Mouse (Mus musculus): Measurements from ENCODE around the gene Ppp1r14c. TPM values are rescaled to one million over a fixed set of nuclear protein-coding genes. Genes with fewer than 3 reads are reported as not detected.
A peak's percentile ranks its signal among the peaks of the same experiment; 100 is the strongest.

The Ppp1r14c gene
- polyA plus RNA-seq, 1 experiment = 0.38 TPM

GRCm38 (mm10) chr10:3345706-3346105 is 20.2 kb upstream of the Ppp1r14c start:
- 62% methylated on average over 5 of the region's 5 CpGs for WGBS
- no peak overlapping the region for H3K4me3 ChIP-seq (ENCODE audit: insufficient read depth, low read depth, low read length)

GRCm38 (mm10) chr10:3359531-3359930 is 6.3 kb upstream of the Ppp1r14c start:
- no peaks in the 10 kb centered on the region for H3K4me1 ChIP-seq (ENCODE audit: control insufficient read depth, insufficient read depth, low read length)
- H3K36me3 ChIP-seq (ENCODE audit: control insufficient read depth, insufficient read depth, low read length) = no peaks in the 10 kb centered on the region
- no peak for TF ChIP-seq POLR2A (IDR thresholded peaks at IDR 0.05; ENCODE audit: low read depth, low read length)
- TF ChIP-seq CTCF (conservative IDR thresholded peaks at IDR 0.05; ENCODE audit: insufficient read depth, insufficient read length, low read depth, low read length) = no peak
- H3K27me3 ChIP-seq (replicated peaks; ENCODE audit: control insufficient read depth, insufficient read depth, low read length) = no peaks in the 10 kb centered on the region
- no peak overlapping the region for H3K27ac ChIP-seq (ENCODE audit: insufficient read depth, low read depth, low read length)
- no peak for DNase-seq
- no peak overlapping the region for H3K4me3 ChIP-seq (ENCODE audit: insufficient read depth, low read depth, low read length)
- WGBS = 83% methylated on average over 1 of the region's 1 CpGs

More at GRCm38 (mm10) chr10:3345706-3346105, 20.2 kb upstream of the Ppp1r14c start:
- H3K36me3 ChIP-seq (ENCODE audit: control insufficient read depth, insufficient read depth, low read length) = no peaks in the 10 kb centered on the region
- H3K27ac ChIP-seq (ENCODE audit: insufficient read depth, low read depth, low read length) = no peak overlapping the region
- TF ChIP-seq CTCF (conservative IDR thresholded peaks at IDR 0.05; ENCODE audit: insufficient read depth, insufficient read length, low read depth, low read length) (no peak), POLR2A (IDR thresholded peaks at IDR 0.05; ENCODE audit: low read depth, low read length) (no peak)
- no peaks in the 10 kb centered on the region for H3K4me1 ChIP-seq (ENCODE audit: control insufficient read depth, insufficient read depth, low read length)
- DNase-seq = no peak
- no peaks in the 10 kb centered on the region for H3K27me3 ChIP-seq (replicated peaks; ENCODE audit: control insufficient read depth, insufficient read depth, low read length)

- no peak overlapping the region for H3K27ac ChIP-seq (ENCODE audit: insufficient read depth, low read depth, low read length)
- no peaks in the 10 kb centered on the region for H3K36me3 ChIP-seq (ENCODE audit: control insufficient read depth, insufficient read depth, low read length)
- DNase-seq = no peak
- H3K4me1 ChIP-seq (ENCODE audit: control insufficient read depth, insufficient read depth, low read length) = no peaks in the 10 kb centered on the region
- no peak for TF ChIP-seq CTCF (conservative IDR thresholded peaks at IDR 0.05; ENCODE audit: insufficient read depth, insufficient read length, low read depth, low read length)
- TF ChIP-seq POLR2A (IDR thresholded peaks at IDR 0.05; ENCODE audit: low read depth, low read length) = no peak
- WGBS = 46% methylated on average over 5 of the region's 5 CpGs
- H3K27me3 ChIP-seq (replicated peaks; ENCODE audit: control insufficient read depth, insufficient read depth, low read length) = no peaks in the 10 kb centered on the region
- no peak overlapping the region for H3K4me3 ChIP-seq (ENCODE audit: insufficient read depth, low read depth, low read length)
Measured at GRCm38 (mm10) chr10:3365671-3366035, 204 bp upstream of the Ppp1r14c start.

GRCm38 (mm10) chr10:3366870-3367431 is 1.1 kb downstream of the Ppp1r14c start:
- Histone ChIP-seq H3K36me3 (ENCODE audit: control insufficient read depth, insufficient read depth, low read length) (no peaks in the 10 kb centered on the region), H3K4me3 (ENCODE audit: insufficient read depth, low read depth, low read length) (peak overlapping the region; percentile 49), H3K4me1 (ENCODE audit: control insufficient read depth, insufficient read depth, low read length) (no peaks in the 10 kb centered on the region), H3K27ac (ENCODE audit: insufficient read depth, low read depth, low read length) (no peak overlapping the region), H3K27me3 (replicated peaks; ENCODE audit: control insufficient read depth, insufficient read depth, low read length) (no peaks in the 10 kb centered on the region)
- WGBS = 2% methylated on average over 26 of the region's 26 CpGs
- TF ChIP-seq POLR2A (IDR thresholded peaks at IDR 0.05; ENCODE audit: low read depth, low read length) (no peak), CTCF (conservative IDR thresholded peaks at IDR 0.05; ENCODE audit: insufficient read depth, insufficient read length, low read depth, low read length) (no peak)
- no peak for DNase-seq

- 30% methylated on average over 11 of the region's 11 CpGs for WGBS
- no peak for DNase-seq
Measured at GRCm38 (mm10) chr10:3367440-3367839, 1.6 kb downstream of the Ppp1r14c start.

GRCm38 (mm10) chr10:3383176-3383575 is 17.3 kb downstream of the Ppp1r14c start:
- no peak overlapping the region for H3K27ac ChIP-seq (ENCODE audit: insufficient read depth, low read depth, low read length)
- 68% methylated on average over 3 of the region's 3 CpGs for WGBS
- H3K27me3 ChIP-seq (replicated peaks; ENCODE audit: control insufficient read depth, insufficient read depth, low read length) = no peaks in the 10 kb centered on the region

More at GRCm38 (mm10) chr10:3367440-3367839, 1.6 kb downstream of the Ppp1r14c start:
- Histone ChIP-seq H3K27ac (ENCODE audit: insufficient read depth, low read depth, low read length) (no peak overlapping the region), H3K4me3 (ENCODE audit: insufficient read depth, low read depth, low read length) (no peak overlapping the region), H3K4me1 (ENCODE audit: control insufficient read depth, insufficient read depth, low read length) (no peaks in the 10 kb centered on the region), H3K27me3 (replicated peaks; ENCODE audit: control insufficient read depth, insufficient read depth, low read length) (no peaks in the 10 kb centered on the region), H3K36me3 (ENCODE audit: control insufficient read depth, insufficient read depth, low read length) (no peaks in the 10 kb centered on the region)
- TF ChIP-seq POLR2A (IDR thresholded peaks at IDR 0.05; ENCODE audit: low read depth, low read length) = no peak
- TF ChIP-seq CTCF (conservative IDR thresholded peaks at IDR 0.05; ENCODE audit: insufficient read depth, insufficient read length, low read depth, low read length) = no peak

GRCm38 (mm10) chr10:3392251-3392650 is 26.4 kb downstream of the Ppp1r14c start:
- DNase-seq = no peak
- Histone ChIP-seq H3K4me1 (ENCODE audit: control insufficient read depth, insufficient read depth, low read length) (no peaks in the 10 kb centered on the region), H3K36me3 (ENCODE audit: control insufficient read depth, insufficient read depth, low read length) (no peaks in the 10 kb centered on the region), H3K27me3 (replicated peaks; ENCODE audit: control insufficient read depth, insufficient read depth, low read length) (no peaks in the 10 kb centered on the region), H3K27ac (ENCODE audit: insufficient read depth, low read depth, low read length) (no peak overlapping the region), H3K4me3 (ENCODE audit: insufficient read depth, low read depth, low read length) (no peak overlapping the region)
- WGBS = 84% methylated on average over 4 of the region's 4 CpGs
- TF ChIP-seq CTCF (conservative IDR thresholded peaks at IDR 0.05; ENCODE audit: insufficient read depth, insufficient read length, low read depth, low read length) (no peak), POLR2A (IDR thresholded peaks at IDR 0.05; ENCODE audit: low read depth, low read length) (no peak)

More at GRCm38 (mm10) chr10:3383176-3383575, 17.3 kb downstream of the Ppp1r14c start:
- DNase-seq = no peak
- Histone ChIP-seq H3K36me3 (ENCODE audit: control insufficient read depth, insufficient read depth, low read length) (no peaks in the 10 kb centered on the region), H3K4me1 (ENCODE audit: control insufficient read depth, insufficient read depth, low read length) (no peaks in the 10 kb centered on the region), H3K4me3 (ENCODE audit: insufficient read depth, low read depth, low read length) (no peak overlapping the region)
- TF ChIP-seq CTCF (conservative IDR thresholded peaks at IDR 0.05; ENCODE audit: insufficient read depth, insufficient read length, low read depth, low read length) = no peak

Measured in kidney, adult 2 months (tissue).